Mouse (Mus musculus): ENCODE measurements around the gene Olfr889.
"Not testable (repeated sequence)": the region's sequence is repeated elsewhere in the genome, so short reads cannot be mapped to it uniquely, and the experiment has no call there.

Olfr889 gene

DNA sequence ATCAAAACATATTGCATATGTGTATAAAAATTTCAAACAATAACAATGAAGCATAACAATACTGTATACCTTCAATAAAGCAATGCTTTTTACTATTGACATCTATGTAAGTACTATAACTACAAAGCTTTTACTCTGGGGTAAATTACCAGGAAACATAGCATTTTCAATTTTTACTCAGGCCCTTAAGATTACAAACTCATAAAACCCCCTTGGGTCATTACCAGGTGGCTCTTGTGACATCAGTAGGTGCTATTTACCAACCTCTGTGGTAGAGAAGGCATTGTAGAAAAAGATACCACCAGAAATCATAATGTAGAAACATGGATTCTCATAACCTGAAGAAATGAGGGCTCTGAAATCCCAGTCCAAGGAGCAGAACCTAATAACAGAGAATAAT is at the start of gene Olfr889:
Gene Olfr889 (plus strand): TSS at position 301 of the 400 bp plus-strand sequence.
- DNase-seq (ENCODE audit: low spot score in 2 of 2): no peak

DNA sequence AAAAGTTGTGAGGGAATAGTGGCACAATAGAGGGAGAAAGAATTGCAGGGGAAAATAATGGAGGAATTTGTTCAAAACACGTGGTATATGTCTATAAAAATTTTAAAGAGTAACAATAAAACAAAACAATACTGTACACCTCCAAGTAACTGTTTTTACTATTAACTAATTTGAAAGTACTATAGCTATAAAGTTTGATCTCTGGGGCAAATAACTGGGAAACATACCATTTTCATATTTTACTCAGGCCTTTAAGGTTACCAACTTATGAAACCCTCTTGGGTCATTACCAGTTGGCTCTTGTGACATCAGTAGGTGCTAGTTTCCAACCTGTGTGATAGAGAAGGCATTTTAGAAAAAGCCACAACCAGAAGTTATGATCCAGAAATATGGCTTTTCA is 31.2 kb upstream of the Olfr889 start, which contains the start of gene Olfr887:
Gene Olfr887 (plus strand): TSS at position 301 of the 400 bp plus-strand sequence.
- DNase-seq (ENCODE audit: low spot score in 2 of 2): no peak

DNA sequence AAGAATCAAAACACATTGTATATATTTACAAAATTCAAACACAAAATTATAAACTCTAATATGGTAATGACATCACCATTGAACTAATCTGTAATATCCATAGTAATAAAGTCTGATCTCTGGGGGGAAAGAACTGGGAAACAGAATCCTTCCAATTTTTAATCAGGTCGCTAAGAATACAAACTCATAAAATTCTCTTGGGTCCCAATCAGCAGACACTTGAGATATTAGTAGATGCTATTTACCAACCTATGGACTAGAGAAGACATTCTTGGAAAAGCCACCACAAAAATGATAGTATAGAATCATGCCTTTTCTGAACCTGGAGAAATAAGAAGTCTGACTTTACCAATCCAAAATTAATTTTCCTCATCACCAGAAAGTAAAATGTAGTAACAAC is 7.2 kb upstream of the Olfr889 start, which contains the start of gene Olfr888:
Gene Olfr888 (plus strand): TSS at position 301 of the 400 bp plus-strand sequence.
- DNase-seq (ENCODE audit: low spot score in 2 of 2): no peak

DNA sequence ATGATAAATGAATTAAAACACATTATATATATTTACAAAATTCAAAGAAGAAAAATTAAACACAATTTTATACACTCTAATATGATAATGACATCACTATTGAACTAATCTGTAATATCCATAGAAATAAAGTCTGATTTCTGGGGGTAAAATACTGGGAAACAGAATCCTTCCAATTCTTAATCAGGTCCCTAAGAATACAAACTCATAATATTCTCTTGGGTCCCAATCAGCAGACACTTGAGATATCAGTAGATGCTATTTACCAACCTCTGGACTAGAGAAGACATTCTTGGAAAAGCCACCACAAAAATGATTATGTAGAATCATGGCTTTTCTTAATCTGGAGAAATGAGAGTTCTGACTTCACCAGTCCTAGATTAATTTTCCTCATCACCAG is 27.2 kb downstream of the Olfr889 start, which contains the start of gene Olfr890:
Gene Olfr890 (plus strand): TSS at position 301 of the 400 bp plus-strand sequence.
- DNase-seq (ENCODE audit: low spot score in 2 of 2): no peak

DNA sequence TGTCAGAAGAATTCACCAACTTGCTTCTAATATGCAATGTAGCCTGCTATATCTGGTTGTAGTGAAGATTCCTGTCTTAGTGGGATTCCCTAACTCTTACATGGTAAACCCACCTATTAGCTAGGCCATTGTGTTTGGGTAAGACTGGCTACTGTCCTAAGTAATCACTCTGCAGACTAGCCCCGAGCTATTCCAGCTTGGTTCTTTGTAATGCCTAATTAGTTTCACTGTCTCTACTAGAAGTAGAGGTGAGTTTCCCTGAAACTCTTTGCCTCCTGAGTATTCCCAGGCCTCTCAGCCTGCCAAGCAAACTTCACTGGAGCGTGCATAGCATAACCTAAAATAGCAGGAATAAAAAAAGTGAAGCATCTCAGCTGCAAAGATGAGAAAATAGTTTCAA is 53.3 kb downstream of the Olfr889 start:
- DNase-seq (ENCODE audit: low spot score in 2 of 2): not testable (repeated sequence)

Measured in urinary bladder, postnatal 36 days (tissue).